Mouse (Mus musculus): ENCODE measurements at regions not wholly inside any gene's neighbourhood (a gene's known extent, or its start where the extent isn't known, plus 50 kb on each side); places are given as distances from the start of the nearest gene placed in this dataset.

GRCm38 (mm10) chr11:113089637-113090351, 307.8 kb downstream of the Sox9 start:
- WGBS: 92% methylated on average over 11 of the region's 11 CpGs
- H3K4me3 ChIP-seq: no peak overlapping the region
- H3K27me3 ChIP-seq: no peaks in the 10 kb centered on the region
- no peak overlapping the region for H3K9ac ChIP-seq
- H3K9me3 ChIP-seq: no peaks in the 10 kb centered on the region
- no peak for ATAC-seq (ENCODE audit: low FRiP score, low read depth)
- H3K4me1 ChIP-seq: peaks cover 27% of the 10 kb centered on the region
- H3K27ac ChIP-seq: no peak overlapping the region
- no peak overlapping the region for H3K4me2 ChIP-seq (replicated peaks)
- no peaks in the 10 kb centered on the region for H3K36me3 ChIP-seq

- H3K9me3 ChIP-seq: no peaks in the 10 kb centered on the region
- H3K4me3 ChIP-seq: no peak overlapping the region
- H3K27ac ChIP-seq: no peak overlapping the region
- ATAC-seq (ENCODE audit: low FRiP score, low read depth): no peak
- no peak overlapping the region for H3K4me2 ChIP-seq (replicated peaks)
- 74% methylated on average over 8 of the region's 8 CpGs for WGBS
- peaks cover 29% of the 10 kb centered on the region for H3K4me1 ChIP-seq
- H3K9ac ChIP-seq: no peak overlapping the region
- H3K36me3 ChIP-seq: no peaks in the 10 kb centered on the region
- H3K27me3 ChIP-seq: no peaks in the 10 kb centered on the region
Observed at GRCm38 (mm10) chr11:113091901-113092568, 310.0 kb downstream of the Sox9 start.

GRCm38 (mm10) chr11:113093895-113094445, 311.9 kb downstream of the Sox9 start:
- Histone ChIP-seq H3K27ac (no peak overlapping the region), H3K4me3 (no peak overlapping the region), H3K9me3 (no peaks in the 10 kb centered on the region), H3K4me2 (replicated peaks) (no peak overlapping the region), H3K27me3 (no peaks in the 10 kb centered on the region), H3K36me3 (no peaks in the 10 kb centered on the region), H3K9ac (no peak overlapping the region), H3K4me1 (peaks cover 27% of the 10 kb centered on the region)
- no peak for ATAC-seq (ENCODE audit: low FRiP score, low read depth)
- whole genome bisulfite sequencing: 74% methylated on average over 13 of the region's 13 CpGs

- no peak for ATAC-seq (ENCODE audit: low FRiP score, low read depth)
- H3K4me1 ChIP-seq: peaks cover 32% of the 10 kb centered on the region
- no peak overlapping the region for H3K4me3 ChIP-seq
- no peak overlapping the region for H3K4me2 ChIP-seq (replicated peaks)
- H3K27me3 ChIP-seq: no peaks in the 10 kb centered on the region
- no peak overlapping the region for H3K9ac ChIP-seq
- WGBS: 68% methylated on average over 8 of the region's 8 CpGs
- H3K9me3 ChIP-seq: no peaks in the 10 kb centered on the region
- no peak overlapping the region for H3K27ac ChIP-seq
- H3K36me3 ChIP-seq: no peaks in the 10 kb centered on the region
Observed at GRCm38 (mm10) chr11:113095625-113096024, 313.6 kb downstream of the Sox9 start.

GRCm38 (mm10) chr11:113096209-113096608, 314.2 kb downstream of the Sox9 start:
- Histone ChIP-seq H3K9me3 (no peaks in the 10 kb centered on the region), H3K4me1 (peaks cover 37% of the 10 kb centered on the region), H3K27me3 (no peaks in the 10 kb centered on the region), H3K27ac (no peak overlapping the region), H3K9ac (no peak overlapping the region), H3K4me2 (replicated peaks) (no peak overlapping the region), H3K36me3 (no peaks in the 10 kb centered on the region), H3K4me3 (no peak overlapping the region)
- ATAC-seq (ENCODE audit: low FRiP score, low read depth): no peak
- WGBS: 60% methylated on average over 8 of the region's 8 CpGs

- no peaks in the 10 kb centered on the region for H3K36me3 ChIP-seq
- ATAC-seq (ENCODE audit: low FRiP score, low read depth): no peak
- no peak overlapping the region for H3K9ac ChIP-seq
- no peak overlapping the region for H3K4me2 ChIP-seq (replicated peaks)
- peaks cover 40% of the 10 kb centered on the region for H3K4me1 ChIP-seq
- H3K9me3 ChIP-seq: no peaks in the 10 kb centered on the region
- WGBS: 95% methylated on average over 2 of the region's 2 CpGs
- H3K4me3 ChIP-seq: no peak overlapping the region
- H3K27ac ChIP-seq: no peak overlapping the region
- no peaks in the 10 kb centered on the region for H3K27me3 ChIP-seq
Observed at GRCm38 (mm10) chr11:113098360-113098759, 316.3 kb downstream of the Sox9 start.

GRCm38 (mm10) chr11:113100800-113101199, 318.8 kb downstream of the Sox9 start:
- no peak overlapping the region for H3K4me3 ChIP-seq
- H3K27ac ChIP-seq: peak overlapping the region; percentile 65; the same call in 1 of the 2 replicates
- WGBS: 54% methylated on average over 9 of the region's 9 CpGs
- H3K4me2 ChIP-seq (replicated peaks): no peak overlapping the region
- no peaks in the 10 kb centered on the region for H3K9me3 ChIP-seq
- H3K9ac ChIP-seq: no peak overlapping the region
- peaks cover 45% of the 10 kb centered on the region for H3K4me1 ChIP-seq
- H3K27me3 ChIP-seq: no peaks in the 10 kb centered on the region
- no peak for ATAC-seq (ENCODE audit: low FRiP score, low read depth)
- no peaks in the 10 kb centered on the region for H3K36me3 ChIP-seq

- H3K4me2 ChIP-seq (replicated peaks): no peak overlapping the region
- H3K36me3 ChIP-seq: no peaks in the 10 kb centered on the region
- peaks cover 41% of the 10 kb centered on the region for H3K4me1 ChIP-seq
- no peak overlapping the region for H3K9ac ChIP-seq
- H3K4me3 ChIP-seq: no peak overlapping the region
- H3K27ac ChIP-seq: no peak overlapping the region
- no peak for ATAC-seq (ENCODE audit: low FRiP score, low read depth)
- no peaks in the 10 kb centered on the region for H3K27me3 ChIP-seq
- 68% methylated on average over 11 of the region's 11 CpGs for WGBS
- H3K9me3 ChIP-seq: no peaks in the 10 kb centered on the region
Observed at GRCm38 (mm10) chr11:113101534-113101933, 319.5 kb downstream of the Sox9 start.

GRCm38 (mm10) chr11:113103161-113103845, 321.3 kb downstream of the Sox9 start:
- no peak overlapping the region for H3K4me2 ChIP-seq (replicated peaks)
- H3K27me3 ChIP-seq: no peaks in the 10 kb centered on the region
- H3K4me1 ChIP-seq: peaks cover 49% of the 10 kb centered on the region
- no peak for ATAC-seq (ENCODE audit: low FRiP score, low read depth)
- H3K36me3 ChIP-seq: no peaks in the 10 kb centered on the region
- no peak overlapping the region for H3K27ac ChIP-seq
- no peaks in the 10 kb centered on the region for H3K9me3 ChIP-seq
- H3K4me3 ChIP-seq: no peak overlapping the region
- WGBS: 85% methylated on average over 12 of the region's 12 CpGs
- H3K9ac ChIP-seq: no peak overlapping the region

- Histone ChIP-seq H3K4me3 (no peak overlapping the region), H3K36me3 (no peaks in the 10 kb centered on the region), H3K4me1 (peaks cover 54% of the 10 kb centered on the region), H3K9ac (no peak overlapping the region; the same call in 1 of the 2 replicates), H3K27ac (no peak overlapping the region), H3K9me3 (no peaks in the 10 kb centered on the region), H3K27me3 (no peaks in the 10 kb centered on the region), H3K4me2 (replicated peaks) (no peak overlapping the region)
- ATAC-seq (ENCODE audit: low FRiP score, low read depth): no peak
- WGBS: 56% methylated on average over 11 of the region's 11 CpGs
Observed at GRCm38 (mm10) chr11:113105371-113105770, 323.3 kb downstream of the Sox9 start.

GRCm38 (mm10) chr11:113107205-113107844, 325.3 kb downstream of the Sox9 start:
- no peak overlapping the region for H3K4me3 ChIP-seq
- no peak overlapping the region for H3K27ac ChIP-seq
- H3K4me1 ChIP-seq: peaks cover 42% of the 10 kb centered on the region
- no peak overlapping the region for H3K4me2 ChIP-seq (replicated peaks)
- WGBS: 39% methylated on average over 16 of the region's 16 CpGs
- H3K36me3 ChIP-seq: no peaks in the 10 kb centered on the region
- no peaks in the 10 kb centered on the region for H3K9me3 ChIP-seq
- no peak for ATAC-seq (ENCODE audit: low FRiP score, low read depth)
- no peak overlapping the region for H3K9ac ChIP-seq
- no peaks in the 10 kb centered on the region for H3K27me3 ChIP-seq
